Mouse (Mus musculus) gastrocnemius, postnatal 10 days (tissue): ENCODE measurements around the gene Ikzf4. TPM values are rescaled to one million over a fixed set of nuclear protein-coding genes. Genes with fewer than 3 reads are reported as not detected.

Experiments used
- DNase-seq: peaks from one replicate; pipeline ENCODE4 v3.0.0; 2021; ENCODE audit warnings: mixed read lengths
- long read RNA-seq, 2 experiments: library from polyadenylated mRNA; stranded (forward); transcript quantifications; one replicate each; pipeline ENCODE4 v2.0.0; 2021
- total RNA-seq, 2 experiments: library from RNA; stranded (reverse); gene quantifications; 2 replicates each; pipeline ENCODE4 v1.2.3; 2021

Gene Ikzf4
- under 1 TPM; 0.54 to 0.63 TPM for total RNA-seq
- long read RNA-seq, experiment 1: 0 reads
- long read RNA-seq, experiment 2: 0 reads

DNA sequence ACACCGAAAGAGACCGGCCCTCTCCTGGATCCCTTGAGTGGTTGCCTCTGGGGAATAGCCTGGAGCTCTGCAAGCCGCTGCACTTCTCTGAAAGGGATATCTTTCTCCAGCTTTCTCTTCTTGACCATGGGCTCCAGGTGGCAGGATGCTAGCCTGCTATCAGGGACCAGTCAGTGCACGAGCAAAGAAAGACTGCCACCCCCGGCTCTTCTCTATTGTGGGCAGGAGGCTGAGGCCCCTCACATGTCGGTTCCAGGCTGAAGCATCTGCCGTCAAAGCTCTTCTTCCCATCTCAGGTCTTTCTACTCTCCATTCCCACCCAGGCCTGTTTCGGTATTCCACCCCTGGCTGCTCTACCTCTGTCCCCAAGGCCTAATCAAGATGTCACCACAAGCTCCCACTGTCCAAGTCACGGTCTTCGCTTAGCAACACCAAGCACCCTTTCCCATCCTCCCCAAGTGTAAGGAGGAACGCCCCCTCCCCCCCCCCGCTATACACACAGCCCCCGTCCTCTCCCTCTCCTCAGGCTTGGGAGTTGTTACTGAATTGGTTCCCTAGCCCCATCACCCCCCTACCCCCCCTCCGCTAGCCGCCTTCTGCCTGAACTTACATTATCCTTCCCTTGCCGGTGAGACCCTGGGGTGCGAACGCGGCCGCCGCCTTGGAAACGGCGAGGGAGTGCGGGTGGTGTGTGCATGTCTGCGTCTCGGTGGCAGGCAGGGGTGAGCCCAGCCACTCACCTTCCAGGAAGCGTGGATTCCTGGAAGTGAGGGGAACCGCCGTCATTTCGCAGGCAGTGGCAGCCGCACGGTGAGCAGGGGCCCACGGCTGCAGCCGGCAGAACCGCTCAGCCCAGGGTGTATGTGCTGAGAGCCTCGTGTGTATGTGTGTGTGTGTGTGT, at the start of gene Ikzf4:
TSS of gene Ikzf4 (minus strand) at position 881 of the 901 bp plus-strand sequence.
- DNase-seq: peak; percentile 34

DNA sequence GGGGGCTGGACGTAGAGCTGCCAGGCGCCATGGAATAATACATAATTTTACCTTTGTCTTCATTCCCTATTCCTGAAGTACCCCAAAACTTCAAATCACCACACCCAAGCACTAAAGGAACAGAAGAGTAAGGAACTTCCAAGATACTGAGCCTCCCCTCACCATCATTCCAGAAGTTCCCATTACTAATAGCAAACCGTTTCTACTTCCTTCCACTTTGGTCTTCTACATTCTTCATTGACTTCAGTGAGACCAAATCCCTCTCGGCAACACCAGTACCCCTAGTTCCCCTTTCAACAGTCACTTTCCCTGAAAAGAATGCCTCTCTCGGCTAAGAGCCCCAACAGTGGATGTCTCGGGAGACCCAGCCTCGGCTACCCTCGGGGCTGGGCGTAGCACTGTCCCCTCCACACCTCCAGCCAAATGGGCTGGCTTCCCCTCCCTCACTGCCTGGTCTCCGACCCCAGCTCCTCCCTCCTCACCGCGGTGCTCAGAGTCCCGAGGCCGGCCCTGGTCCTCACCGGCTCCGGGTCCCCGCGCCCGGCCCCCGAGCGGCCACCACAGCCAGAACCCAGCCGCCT, 49.7 kb upstream of the Ikzf4 start:
- DNase-seq: no peak

DNA sequence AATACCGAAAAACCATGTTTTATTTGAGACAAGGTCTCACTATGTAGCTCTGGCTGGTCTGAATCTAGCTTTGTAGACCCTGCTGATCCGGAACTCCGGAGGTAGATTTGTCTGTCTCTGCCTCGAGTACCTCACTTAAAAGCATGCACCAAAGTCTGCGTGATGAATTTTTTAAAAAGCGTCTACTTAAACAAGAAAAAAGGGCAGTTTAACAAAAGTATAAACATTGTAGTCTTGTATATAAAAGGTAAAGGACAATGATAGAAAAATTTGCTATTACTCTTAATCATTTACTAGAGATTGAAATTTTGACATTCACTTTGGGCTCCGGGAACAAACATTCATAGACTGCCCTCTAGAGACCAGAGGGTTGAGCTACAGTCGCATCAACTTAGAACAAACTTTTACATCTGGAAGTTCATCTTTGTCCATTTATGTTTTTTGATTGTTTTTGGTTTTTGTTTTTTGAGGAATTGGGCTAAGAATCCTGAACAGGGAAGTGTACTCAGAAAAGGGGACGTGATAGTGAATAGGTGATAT, 28.7 kb upstream of the Ikzf4 start:
- no peak for DNase-seq

DNA sequence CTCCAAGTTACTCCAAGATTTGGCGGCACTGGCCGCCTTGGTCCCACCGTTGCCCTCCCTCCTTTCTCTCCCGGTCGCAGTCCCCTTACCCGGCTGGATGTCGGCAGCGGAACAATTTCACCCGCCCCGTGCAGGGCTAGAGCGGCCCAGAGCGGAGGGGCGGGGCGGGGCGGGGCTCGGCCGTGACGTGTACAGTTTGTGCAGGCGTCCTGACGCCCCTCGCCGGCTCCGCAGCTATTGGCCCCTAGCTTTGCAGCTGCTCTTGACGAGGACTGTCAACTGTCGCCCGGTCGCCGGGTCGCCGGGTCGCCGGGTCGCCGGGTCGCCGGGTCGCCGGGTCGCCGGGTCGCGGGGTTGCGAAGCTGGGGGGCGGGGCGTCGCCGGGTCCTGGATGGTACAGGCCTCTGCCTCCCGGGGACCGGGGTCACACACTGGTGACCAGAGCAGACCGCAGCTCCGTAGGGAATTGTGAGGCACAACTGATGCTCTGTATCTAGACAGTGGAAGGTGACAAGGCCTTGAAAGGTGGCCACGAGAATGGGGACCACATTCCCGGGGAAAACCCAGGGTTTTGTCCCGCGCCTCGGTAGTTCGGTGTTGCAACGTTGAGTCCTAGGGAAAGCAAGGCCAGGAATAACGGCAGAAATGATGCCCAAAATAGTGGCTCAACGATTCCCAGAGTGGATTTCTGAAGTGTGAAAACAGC, 28.1 kb upstream of the Ikzf4 start, which contains the start of gene Suox:
TSS of gene Suox (minus strand) at position 311 of the 706 bp plus-strand sequence.
- peak; percentile 78 for DNase-seq

DNA sequence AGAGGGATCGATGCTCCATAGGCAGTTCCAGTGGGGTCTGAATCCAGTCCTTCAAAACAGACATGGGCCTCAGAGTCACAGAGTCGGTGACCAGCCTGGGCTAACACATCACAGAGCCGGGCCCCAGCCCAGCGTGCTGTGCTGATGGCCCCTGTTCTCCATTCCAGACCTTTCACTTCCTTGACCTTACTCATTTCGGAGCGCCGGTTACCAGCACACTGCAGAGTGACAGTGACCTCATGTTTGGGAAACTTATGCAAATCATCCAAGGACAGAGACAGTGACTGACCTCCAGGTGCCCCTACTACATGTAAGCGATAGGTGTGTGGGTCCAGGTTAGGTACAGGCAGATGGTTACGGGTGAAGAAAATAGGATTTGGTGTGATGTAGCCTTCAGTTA, 25.4 kb upstream of the Ikzf4 start:
- no peak for DNase-seq

DNA sequence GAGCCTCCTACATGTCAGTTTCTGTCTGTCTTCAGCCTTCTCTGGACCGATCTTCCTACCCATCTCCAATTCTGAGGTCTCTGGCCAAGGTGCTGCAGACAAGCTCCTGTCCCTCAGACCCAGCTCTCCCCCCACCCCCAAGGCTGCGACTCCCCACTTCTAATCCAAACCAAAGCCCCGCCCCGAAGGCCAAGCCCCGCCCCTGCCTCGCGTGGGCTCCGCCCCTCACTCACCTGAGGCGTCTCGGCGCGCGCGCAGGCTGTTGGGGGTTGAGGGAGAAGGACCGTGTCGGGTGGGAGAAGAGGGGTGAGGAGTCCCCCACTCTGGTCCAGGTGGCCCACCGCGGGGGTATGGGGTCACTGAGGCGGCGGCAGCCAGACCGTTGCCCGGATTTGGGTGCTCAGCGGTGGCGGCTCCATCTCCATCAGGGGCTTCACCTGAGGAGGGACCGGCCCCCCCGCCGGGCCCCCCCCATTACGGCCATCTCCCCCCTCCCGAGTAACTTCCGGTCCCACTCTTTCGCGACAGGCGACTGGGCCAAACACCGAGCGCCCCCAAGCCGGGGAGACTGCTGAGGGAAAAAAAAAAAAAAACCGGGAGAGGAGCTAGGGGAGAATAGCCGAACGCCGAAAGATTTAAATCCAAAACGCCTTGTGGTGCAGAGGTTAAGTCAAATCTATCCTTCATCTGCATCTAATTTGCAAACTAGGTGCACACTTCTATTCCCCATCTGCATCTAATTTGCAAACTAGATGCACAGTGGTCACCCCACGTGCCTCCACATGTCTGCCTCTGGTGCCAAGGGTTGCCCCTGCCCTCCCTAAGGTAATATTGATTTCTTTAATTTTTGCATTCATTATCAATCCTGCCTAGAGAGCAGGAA, 23.2 kb upstream of the Ikzf4 start:
- peak; percentile 35 for DNase-seq

DNA sequence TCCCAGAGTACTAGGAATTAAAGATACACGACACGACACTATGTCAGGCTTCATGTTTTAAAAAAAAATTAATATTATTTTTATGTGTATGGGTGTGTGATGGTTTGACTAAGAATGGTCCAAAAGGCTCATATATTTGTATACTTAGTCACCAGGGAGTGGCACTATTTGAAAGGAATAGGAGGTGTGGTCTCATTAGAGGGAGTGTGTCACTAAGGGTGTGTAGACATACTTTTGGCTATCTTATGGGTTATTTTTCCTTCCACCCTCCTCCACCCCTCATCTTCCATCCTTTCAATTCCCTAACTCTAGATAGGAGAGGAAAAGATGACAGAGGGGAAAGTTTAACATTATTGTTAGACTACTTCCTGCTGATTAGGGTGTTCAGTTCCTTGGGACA, 20.0 kb upstream of the Ikzf4 start:
- DNase-seq: no peak

DNA sequence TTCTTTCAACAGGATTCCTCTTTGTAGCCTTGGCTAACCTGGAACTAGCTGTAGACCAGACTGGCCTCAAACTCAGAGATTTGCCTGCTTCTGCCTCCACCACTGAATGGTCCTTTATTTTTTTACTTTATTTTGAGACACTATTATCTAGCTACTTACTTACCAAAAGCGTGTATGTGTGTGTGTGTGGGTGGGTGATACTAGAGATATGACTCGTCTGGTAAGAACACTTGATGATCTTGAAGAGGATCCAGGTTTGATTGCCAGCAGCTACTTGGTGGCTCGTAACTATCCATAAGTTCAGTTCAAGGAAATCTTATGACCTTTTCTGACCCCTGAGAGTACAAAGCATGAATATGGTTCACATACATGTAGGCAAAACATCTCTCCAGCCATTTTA, 19.5 kb upstream of the Ikzf4 start:
- no peak for DNase-seq

DNA sequence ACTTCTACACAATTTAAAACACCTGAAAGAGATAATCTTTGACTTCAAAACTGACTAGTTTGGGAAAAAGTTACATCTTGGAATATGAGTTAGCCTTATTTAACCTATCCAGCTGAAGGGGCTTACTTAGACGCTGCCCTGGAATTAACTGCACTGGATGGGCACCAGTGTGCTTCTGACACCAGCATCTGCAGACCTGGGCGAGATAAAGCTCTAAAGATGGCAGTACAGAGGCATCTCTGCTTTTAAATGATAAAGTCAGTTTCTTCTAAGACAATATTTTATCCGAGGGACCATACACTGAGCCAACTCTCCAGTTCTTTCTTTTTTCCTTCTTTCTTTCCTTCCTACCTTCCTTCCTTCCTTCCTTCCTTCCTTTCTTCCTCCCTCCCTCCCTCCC, 19.0 kb upstream of the Ikzf4 start:
- no peak for DNase-seq

DNA sequence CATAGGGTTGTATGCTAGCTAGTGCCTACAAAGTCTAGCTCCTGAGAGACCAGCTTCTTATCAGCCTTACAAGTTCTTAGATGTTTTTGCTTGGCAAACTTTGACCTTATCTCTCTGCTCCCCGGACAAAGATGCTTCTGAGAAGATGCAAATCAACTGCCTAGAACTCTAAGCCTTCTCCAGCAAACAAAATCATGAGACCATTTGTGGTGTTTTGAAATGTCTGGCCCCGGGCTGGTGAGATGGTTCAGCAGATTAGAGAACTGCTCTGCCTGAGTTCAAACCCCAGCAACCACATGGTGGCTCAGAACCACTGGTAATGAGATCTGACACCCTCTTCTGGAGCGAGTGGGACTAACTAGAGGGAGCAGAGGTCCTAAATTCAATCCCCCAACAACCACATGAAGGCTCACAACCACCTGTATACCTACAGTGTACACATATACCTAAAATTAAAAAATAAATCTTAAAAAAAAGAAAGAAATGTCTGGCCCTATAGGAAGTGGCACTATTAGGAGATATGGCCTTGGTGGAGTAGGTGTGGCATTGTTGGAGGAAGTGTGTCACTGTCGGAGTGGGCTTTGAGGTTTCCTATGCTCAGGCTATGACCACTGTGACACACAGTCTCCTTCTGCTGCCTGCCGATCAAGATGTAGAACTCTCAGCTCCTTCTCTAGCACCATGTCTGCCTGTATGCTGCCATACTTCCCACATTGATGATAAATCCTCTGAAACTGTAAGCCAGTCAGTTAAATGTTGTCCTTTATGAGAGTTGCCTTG, 17.8 kb upstream of the Ikzf4 start:
- DNase-seq: no peak

DNA sequence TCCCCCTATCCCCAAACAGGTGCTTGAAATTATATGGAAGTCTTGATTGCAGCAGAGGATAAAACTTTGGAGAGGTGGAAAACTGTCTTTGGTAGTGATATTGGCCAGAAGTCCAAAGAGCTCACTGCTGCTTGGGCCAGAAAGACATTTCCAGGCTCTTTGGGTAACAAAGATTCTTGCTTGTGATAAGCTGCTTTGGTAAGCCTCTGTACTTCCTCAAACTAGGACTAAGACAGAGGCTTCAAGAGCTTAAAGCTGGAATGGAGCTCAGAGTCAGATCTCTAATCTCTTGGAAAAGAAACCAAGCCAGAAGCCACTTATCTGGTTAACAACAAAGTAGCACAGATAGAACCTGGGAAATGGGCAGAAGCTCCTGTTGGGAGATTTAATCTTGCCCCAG, 16.7 kb upstream of the Ikzf4 start:
- DNase-seq: no peak

DNA sequence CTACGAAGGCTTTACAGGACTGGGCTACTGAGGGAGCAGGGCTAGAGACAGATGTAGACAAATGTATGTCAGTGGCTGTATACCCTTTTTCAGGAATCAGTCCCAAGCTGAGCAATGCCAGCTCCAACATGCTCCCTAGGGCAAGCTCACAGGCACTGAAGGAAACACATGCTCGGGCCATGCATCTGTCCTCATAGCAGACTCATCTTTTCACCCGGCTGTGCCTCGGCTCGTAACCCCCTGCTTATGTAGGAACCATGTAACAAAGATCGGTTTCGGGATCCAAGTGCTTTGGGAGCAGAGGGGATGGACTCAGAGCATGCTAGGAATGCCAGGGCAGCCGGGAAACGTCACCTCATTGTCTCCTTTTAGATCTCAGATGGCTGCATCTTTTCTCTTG, 13.7 kb upstream of the Ikzf4 start:
- DNase-seq: no peak

DNA sequence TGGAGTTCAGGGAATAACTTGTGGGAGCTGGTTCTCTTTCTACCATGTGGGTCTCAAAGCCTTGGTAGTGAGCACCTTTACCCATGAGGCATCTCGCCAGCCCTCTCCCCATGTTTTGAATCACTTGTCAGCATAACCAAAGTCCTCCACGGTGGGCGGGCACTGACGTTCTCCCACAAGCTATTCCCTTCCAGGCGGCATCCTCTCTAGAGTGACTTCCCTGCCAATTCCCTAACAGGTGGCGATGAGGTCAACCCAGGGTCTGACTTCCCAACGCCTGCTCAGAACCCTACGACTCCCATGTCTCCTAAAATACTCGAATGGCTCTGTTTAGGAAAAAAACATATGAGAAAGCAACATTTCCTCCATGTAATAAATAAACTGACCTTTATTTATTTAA, 12.1 kb upstream of the Ikzf4 start:
- no peak for DNase-seq

DNA sequence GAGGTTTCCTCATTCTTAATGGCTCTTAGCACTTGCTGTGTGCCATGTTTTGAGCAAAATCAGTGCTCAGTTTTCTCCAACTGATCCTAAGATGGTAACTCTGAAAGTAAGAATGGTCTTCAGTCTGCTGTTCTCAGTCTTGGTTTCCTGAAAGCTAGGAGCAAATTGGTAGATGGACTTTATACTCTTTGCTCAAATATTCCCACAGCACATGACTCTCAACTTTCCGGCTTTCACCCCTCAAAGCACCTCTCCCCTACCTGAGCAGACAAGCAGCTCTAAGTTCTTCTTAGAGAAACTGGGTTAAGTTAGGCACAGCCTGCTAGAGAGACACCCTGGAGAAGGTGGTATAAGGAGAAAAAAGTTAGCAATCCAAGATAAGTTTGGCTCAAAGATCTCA, 10.9 kb upstream of the Ikzf4 start:
- no peak for DNase-seq

DNA sequence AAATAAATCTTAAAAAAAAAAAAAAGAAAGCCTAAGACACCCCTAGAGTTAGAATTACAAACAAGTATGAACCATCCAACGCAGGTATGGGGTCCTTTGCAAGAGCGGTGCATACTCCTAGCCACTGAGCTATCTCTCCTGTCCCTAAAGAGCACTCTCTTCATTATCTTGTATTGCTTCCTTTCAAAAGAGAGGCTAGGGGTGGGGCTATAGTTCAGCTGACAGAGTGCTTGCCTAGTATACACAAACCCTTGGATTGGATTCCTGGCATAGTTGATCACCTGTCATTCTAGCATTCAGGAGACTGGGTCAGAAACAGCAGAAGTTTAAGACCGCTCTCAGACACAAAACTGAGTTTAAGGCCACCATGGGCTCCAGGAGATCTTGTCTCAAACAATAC, 9.5 kb upstream of the Ikzf4 start:
- DNase-seq: no peak

DNA sequence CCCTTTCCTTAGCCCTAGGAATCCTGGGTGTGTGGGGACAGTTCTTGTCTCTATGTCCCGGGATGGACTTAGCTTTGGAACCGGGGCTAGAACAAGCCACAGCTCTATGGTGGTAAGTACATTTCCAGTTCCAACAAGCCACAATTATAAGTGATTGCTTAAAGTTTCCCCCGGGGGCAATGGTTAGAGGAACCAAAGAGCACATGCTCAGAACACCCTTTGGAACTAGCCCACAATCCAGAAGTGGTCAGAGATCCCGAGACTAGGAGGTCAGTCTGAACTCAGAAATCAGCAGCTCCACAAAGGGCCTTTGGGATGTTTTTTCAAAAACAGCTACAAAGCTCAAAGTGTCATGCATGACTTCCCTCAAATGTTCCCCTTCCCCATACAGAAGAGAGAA, 8.1 kb upstream of the Ikzf4 start:
- no peak for DNase-seq

DNA sequence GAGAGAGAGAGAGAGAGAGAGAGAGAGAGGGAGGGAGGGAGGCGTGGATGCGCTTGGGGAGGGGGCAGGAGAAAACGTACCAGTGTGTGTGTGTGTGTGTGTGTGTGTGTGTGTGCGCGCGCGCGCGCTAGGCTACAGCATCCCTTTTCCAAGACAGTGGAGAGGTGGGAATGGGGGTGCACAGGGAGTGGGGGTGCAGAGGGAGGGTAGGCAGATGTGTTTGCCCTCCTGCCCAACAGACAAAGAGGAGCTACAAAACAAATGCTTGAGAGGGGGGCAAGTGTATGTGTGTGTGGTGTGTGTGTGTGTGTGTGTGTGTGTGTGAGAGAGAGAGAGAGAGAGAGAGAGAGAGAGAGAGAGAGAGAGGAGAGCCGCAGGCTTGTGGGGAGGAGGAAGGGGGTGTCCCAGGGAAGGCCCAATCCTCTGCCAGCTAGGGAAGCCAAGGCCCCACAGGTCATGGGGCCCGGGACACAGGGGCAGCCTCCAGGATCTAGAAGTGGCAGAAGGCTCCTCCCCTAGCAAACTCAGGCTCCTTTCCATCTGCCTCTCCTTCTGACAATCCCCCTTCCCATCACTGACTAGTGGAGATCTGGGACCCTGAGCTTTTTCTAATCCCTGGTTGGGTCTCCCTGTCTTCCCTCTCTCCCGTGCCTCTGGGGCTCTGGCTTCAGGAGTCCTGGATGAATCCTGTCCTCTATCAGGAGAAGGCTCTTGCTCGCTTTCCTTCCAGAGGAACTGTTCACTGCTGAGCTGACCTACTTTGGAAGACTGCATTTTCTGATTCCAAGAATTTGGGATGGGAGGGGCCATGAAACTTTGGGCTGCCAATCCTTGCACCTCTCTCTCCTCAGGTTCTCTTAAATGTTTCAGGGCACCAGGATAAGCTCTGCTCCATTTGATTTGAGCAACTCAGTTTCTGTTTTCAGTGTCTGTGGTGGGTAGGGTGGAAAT, 623 bp upstream of the Ikzf4 start:
- DNase-seq: peak; percentile 31

DNA sequence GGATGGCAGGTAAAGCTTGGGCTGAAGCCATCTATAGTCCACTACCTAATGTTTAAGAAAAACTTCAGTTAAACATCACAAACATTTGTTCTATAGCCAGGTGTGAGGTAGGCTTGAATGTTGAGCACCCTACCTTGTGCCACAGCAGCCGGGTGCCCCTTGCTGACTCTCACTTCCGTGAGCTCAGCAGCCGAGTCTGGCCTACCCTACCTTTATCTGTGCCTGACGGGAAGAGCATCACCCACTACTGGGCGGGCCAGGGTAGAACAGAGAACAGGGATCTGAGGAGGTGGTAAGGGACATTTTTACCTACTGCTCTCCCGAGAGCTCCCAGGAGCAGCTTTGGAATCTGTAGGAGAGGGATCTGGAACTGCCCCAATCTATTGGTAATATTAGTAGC, 3.0 kb downstream of the Ikzf4 start:
- DNase-seq: no peak

DNA sequence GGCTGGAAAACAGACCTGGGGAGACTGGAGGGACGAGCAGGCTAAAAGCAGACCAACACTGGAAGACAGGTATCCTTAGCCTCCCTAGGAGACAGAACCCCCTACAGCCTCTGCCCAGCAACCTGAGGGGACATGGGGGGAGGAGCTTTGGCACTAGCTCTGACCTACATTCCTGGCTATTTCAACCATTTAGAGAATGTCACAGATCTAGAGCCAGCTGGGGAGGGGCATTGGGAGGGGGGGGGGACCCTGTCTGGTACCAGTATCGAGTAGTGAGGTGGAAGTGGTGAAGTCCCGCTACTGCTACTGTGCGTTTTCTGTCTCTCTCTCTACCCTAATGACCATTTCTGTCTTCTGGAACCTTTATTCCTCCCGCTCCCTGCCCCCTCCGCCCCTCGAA, 3.9 kb downstream of the Ikzf4 start:
- DNase-seq: no peak

DNA sequence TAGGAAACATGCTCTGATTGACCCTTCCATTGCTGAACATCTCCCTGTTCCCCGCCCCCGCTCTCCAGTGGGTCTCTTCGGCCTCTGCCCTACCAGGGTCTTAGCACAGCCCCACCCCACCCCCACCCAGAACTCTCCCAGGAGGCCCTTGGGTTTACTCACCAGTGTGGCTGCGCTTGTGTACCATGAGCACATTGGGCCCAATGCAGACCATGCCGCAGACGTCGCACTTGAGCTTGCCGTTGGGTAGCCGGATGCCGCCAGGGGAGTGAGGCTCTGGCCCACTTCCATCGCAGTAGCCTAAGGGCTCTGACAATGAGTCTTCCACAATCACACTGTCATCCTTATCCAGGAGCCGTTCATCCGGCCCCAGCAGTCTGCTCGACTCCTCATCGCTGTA, 4.9 kb downstream of the Ikzf4 start:
- DNase-seq: no peak
